Mouse (Mus musculus) embryonic facial prominence, embryonic 14.5 days (tissue): Measurements from ENCODE around the gene Csf3r. TPM values are rescaled to one million over a fixed set of nuclear protein-coding genes. Genes with fewer than 3 reads are reported as not detected.

Experiments used
- ATAC-seq: fragments of 200-750 bp; cut with Nextera tagmentation; 2 replicates; pipeline ENCODE4 v1.8.0; 2017; ENCODE audit warnings: low read depth, moderate number of reproducible peaks, moderate TSS enrichment
- DNase-seq: peaks from one replicate; pipeline ENCODE4 v3.0.0-alpha.2; 2015; ENCODE audit warnings: low spot score
- H3K27ac ChIP-seq: fragments of 300-500 bp; sonication (generic); replicated peaks from 2 replicates; pipeline ENCODE4 v1.5.1; 2014; ENCODE audit warnings: low read depth, mild to moderate bottlenecking, low read length, moderate library complexity
- H3K27me3 ChIP-seq: fragments of 300-500 bp; sonication (generic); replicated peaks from 2 replicates; pipeline ENCODE4 v1.6.1; 2014; ENCODE audit warnings: low read length; ENCODE audit not compliant: control insufficient read depth, insufficient read depth
- H3K36me3 ChIP-seq: fragments of 300-500 bp; sonication (generic); 2 replicates; pipeline ENCODE4 v1.6.1; 2014; ENCODE audit warnings: low read length, mixed read lengths; ENCODE audit not compliant: control insufficient read depth, insufficient read depth
- H3K4me1 ChIP-seq: fragments of 300-500 bp; sonication (generic); 2 replicates; pipeline ENCODE4 v1.6.1; 2014; ENCODE audit warnings: antibody characterized with exemption, low read length; ENCODE audit not compliant: control insufficient read depth, insufficient read depth
- H3K4me2 ChIP-seq: fragments of 300-500 bp; sonication (generic); 2 replicates; pipeline ENCODE4 v1.6.1; 2014; ENCODE audit warnings: low read depth, mild to moderate bottlenecking, low read length, moderate library complexity, mixed read lengths
- H3K4me3 ChIP-seq: fragments of 300-500 bp; sonication (generic); 2 replicates; pipeline ENCODE4 v1.5.1; 2014; ENCODE audit warnings: low read depth, mild to moderate bottlenecking, low read length
- H3K9ac ChIP-seq: fragments of 300-500 bp; sonication (generic); 2 replicates; pipeline ENCODE4 v1.6.1; 2014; ENCODE audit warnings: low read depth, mild to moderate bottlenecking, low read length, moderate library complexity, mixed read lengths
- H3K9me3 ChIP-seq: fragments of 300-500 bp; sonication (generic); 2 replicates; pipeline ENCODE4 v1.6.1; 2016; ENCODE audit warnings: low read length; ENCODE audit not compliant: control insufficient read depth
- WGBS: fragments of 180-500 bp; shearing (Covaris S2); extraction: QIAGEN DNeasy Blood & Tissue Kit; methylation state at CpG from one replicate; pipeline ENCODE4 v1.1.7; 2014; 5-methylcytosine and 5-hydroxymethylcytosine counted together
- polyA plus RNA-seq: library from polyadenylated mRNA; unstranded; fragments of >200 nt; fragmentation: Nextera tagmentation; extraction: Ambion mirVana; gene quantifications from 2 replicates; pipeline ENCODE4 v1.2.1, GENCODE M21; 2014

Gene Csf3r
- polyA plus RNA-seq, 1 experiment from 2014 or later: 0.51 TPM

DNA sequence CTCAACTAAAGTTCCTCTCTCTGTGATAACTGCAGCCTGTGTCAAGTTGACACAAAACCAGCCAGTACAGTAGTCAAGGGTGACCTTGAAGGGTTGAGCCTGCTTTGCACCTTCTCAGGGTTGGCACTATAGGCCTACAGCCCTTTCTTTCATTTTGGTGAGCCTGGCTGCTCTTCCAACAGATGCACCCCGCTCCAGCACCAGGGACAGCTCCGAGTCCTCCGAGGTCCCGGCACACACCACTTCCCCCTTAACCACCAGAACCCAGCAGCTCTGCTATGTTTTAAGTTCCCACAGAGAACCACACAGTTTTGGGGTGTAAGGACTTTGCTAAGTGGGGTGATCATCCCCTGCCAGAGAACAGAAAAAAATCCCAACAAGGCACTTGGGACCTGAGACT lies 27.8 kb upstream of the Csf3r start:
- Histone ChIP-seq H3K27me3 (no peaks in the 10 kb centered on the region), H3K9ac (no peak overlapping the region), H3K9me3 (peaks cover 12% of the 10 kb centered on the region; the same call in 1 of the 2 replicates), H3K36me3 (no peaks in the 10 kb centered on the region), H3K27ac (no peak overlapping the region), H3K4me3 (no peak overlapping the region), H3K4me2 (no peak overlapping the region), H3K4me1 (no peaks in the 10 kb centered on the region)
- whole genome bisulfite sequencing: 3% methylated on average over 4 of the region's 4 CpGs
- DNase-seq: peak; percentile 51
- ATAC-seq: no peak

DNA sequence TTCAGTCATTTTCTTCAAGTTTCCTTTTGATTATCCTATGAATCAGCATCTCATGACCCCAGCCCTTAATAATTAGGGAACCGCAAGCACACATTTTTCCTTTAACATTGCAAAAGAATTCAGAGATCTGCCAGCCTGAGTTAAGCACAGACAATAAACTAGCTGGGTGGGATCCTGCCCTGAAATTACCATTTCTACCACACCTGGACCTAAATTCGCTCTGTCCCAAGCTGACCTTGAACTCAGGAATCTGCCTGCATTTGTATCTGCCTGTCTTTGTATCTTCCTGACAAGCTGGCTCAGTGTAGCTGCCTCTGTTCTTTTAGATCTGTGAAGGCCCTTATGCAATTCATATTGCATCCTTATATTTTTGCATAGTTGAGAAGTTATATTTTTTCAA lies 26.5 kb upstream of the Csf3r start:
- Histone ChIP-seq H3K9ac (no peak overlapping the region), H3K27me3 (no peaks in the 10 kb centered on the region), H3K4me2 (no peak overlapping the region), H3K9me3 (peaks cover 12% of the 10 kb centered on the region; the same call in 1 of the 2 replicates), H3K36me3 (no peaks in the 10 kb centered on the region), H3K4me1 (no peaks in the 10 kb centered on the region), H3K27ac (no peak overlapping the region), H3K4me3 (no peak overlapping the region)
- WGBS: 89% methylated on average over 2 of the region's 2 CpGs
- DNase-seq (no peak), ATAC-seq (no peak)

DNA sequence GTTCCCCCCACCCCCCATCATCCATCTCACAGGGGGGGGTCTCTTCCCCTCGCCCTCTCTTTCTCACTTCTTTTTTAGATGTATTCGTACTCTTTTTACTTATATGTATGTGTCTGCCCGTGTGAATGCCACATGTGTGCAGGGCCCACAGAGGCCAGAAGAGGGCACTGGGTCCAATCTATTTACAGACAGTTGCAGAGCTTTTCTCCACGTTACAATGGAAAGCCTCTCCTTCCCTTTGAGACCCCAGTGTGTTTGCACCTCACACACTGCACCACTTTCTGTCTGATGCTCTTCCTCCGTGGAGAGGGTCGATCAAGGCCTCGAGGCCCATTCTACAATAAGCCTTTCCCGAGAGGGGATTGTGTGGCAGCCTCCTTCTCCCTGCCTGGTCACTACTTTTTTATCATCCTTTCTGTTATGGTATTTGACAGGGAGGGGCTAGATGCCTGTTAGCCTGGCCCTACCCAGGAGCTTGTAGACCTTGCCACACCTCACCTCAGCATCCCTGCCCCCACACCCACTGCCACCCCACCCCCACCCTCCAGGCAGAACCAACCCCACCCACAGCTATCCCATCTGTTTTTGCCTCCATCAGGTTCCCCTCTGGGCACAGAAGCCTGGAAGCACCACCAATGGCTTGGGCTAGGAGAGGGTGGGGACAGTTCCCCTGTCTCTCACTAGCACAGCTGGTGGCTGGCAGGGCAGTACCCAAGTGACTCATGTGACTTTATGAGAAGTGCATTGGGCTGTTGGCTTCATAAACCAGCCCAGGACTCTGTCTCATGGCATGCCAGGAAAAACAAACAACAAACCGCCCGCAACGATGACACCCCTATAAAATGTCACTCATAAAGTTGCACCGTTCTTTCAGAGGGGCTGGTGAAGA lies 22.8 kb upstream of the Csf3r start:
- no peaks in the 10 kb centered on the region for H3K36me3 ChIP-seq
- 87% methylated on average over 12 of the region's 12 CpGs for WGBS

DNA sequence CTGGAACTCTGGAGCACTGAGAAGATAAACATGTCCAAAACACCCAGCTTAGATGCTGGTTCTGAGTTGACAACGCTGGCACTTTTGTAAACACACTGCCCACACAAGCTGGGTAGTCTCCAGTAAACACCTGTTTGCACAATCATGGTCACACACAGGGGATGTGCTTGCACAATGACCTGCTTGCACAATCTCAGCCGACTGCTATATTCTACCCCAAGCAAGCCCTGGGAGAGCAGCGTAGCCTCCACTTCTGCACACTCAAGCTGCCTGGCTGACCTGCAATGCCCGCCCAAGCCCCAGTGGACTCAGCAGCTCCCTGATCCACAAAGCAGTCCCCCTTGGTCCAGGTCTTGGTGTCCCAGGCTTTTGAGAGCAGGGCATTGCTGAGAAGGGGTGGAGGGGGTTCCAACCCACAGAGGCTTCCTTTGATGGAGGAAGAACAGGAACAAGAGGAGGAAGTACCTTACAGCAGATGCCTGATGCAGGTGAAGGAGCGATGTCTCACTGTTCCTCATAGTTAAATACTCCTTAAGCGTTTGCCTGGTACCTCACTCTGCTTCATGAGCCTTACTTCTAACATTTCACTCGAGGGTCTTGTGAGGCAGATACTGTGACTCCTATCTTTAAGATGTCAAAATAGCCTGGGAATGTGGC lies 6.5 kb upstream of the Csf3r start:
- no peaks in the 10 kb centered on the region for H3K9me3 ChIP-seq
- WGBS: 82% methylated on average over 7 of the region's 7 CpGs
- H3K9ac ChIP-seq: no peak overlapping the region
- H3K4me2 ChIP-seq: no peak overlapping the region
- H3K4me3 ChIP-seq: no peak overlapping the region
- no peak for ATAC-seq
- no peak overlapping the region for H3K27ac ChIP-seq
- no peaks in the 10 kb centered on the region for H3K4me1 ChIP-seq
- DNase-seq: no peak
- no peaks in the 10 kb centered on the region for H3K36me3 ChIP-seq
- H3K27me3 ChIP-seq: no peaks in the 10 kb centered on the region

More for the DNA sequence above, 22.8 kb upstream of the Csf3r start:
- no peak for ATAC-seq
- H3K4me2 ChIP-seq: no peak overlapping the region
- no peak overlapping the region for H3K4me3 ChIP-seq
- no peak for DNase-seq
- H3K4me1 ChIP-seq: no peaks in the 10 kb centered on the region
- peaks cover 12% of the 10 kb centered on the region; the same call in 1 of the 2 replicates for H3K9me3 ChIP-seq
- H3K27ac ChIP-seq: no peak overlapping the region
- no peak overlapping the region for H3K9ac ChIP-seq
- H3K27me3 ChIP-seq: no peaks in the 10 kb centered on the region

DNA sequence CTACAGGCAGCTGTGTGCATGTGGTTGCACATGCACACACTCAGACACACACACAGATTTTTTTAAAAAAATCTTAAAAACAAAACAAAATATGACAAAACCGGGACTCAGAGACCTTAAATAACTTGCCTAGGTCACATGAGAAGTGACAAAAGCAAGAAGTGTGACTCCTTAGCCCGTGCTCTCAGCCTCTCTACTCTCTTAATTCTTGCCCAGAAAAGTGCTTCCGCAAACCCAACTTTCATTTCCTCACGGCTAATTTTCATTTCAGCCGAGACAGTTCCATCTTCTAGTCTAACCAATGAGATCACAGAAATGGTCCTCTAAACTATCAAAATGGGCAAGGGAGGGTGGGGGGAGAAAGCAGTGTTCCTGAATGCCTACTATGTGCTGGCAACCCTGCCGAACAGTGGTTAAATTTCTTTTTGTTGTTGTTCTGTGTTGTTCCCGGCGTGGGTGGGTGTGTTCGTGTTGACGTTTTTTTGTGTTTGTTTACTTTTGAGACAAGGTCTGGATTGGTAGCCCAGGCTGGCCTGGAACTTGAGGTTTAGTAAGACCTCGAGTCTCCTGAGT lies 5.3 kb upstream of the Csf3r start:
- ATAC-seq: no peak
- no peak for DNase-seq
- Histone ChIP-seq H3K4me2 (no peak overlapping the region), H3K36me3 (no peaks in the 10 kb centered on the region), H3K4me3 (no peak overlapping the region), H3K27me3 (no peaks in the 10 kb centered on the region), H3K27ac (no peak overlapping the region), H3K9ac (no peak overlapping the region), H3K9me3 (no peaks in the 10 kb centered on the region), H3K4me1 (no peaks in the 10 kb centered on the region)
- 76% methylated on average over 11 of the region's 11 CpGs for WGBS

DNA sequence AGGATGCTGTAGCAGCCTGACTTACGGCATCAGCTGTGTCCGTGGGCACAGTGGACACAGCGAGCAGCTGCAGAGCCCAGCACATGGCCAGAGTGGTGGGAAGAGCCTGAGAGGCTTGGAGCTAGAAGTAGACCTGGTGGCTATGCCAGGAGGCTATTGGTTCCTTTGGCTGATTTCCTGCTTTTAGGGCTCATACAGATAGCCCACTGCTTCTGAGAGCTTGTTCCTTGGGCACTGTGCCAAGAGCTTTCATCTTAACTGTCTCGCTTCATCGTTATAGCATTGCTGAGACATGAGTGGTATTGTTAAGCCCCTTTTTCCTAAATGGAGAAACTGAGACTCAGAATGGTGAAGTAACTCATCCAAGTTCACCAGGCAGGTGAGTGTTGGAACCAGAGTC lies 1.5 kb downstream of the Csf3r start:
- Histone ChIP-seq H3K4me3 (no peak overlapping the region), H3K9me3 (no peaks in the 10 kb centered on the region), H3K36me3 (no peaks in the 10 kb centered on the region), H3K4me2 (no peak overlapping the region), H3K4me1 (no peaks in the 10 kb centered on the region), H3K27ac (no peak overlapping the region), H3K9ac (no peak overlapping the region), H3K27me3 (no peaks in the 10 kb centered on the region)
- WGBS: 77% methylated on average over 5 of the region's 5 CpGs
- no peak for ATAC-seq
- DNase-seq: peak; percentile 9

DNA sequence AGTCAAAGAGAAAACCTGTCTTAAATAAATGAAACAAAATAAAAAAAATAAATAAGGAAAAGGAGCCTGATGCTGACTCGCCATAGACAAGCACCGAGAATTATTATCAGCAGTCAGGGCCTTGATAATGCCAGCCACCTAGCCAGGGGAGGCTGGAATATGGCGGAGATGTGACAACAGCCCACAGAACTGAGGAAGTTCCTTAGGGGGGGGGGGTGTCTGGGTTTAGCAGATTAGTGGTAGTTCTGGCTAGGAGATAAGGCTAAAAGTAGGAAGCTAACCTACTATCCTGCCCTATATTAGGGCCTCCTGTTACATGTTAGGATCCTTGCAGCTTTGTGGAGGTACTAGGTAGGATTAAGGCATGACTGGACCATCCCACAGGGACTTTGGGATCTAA lies 3.6 kb downstream of the Csf3r start:
- Histone ChIP-seq H3K36me3 (no peaks in the 10 kb centered on the region), H3K9ac (no peak overlapping the region), H3K9me3 (no peaks in the 10 kb centered on the region), H3K27ac (no peak overlapping the region), H3K4me2 (no peak overlapping the region), H3K4me1 (no peaks in the 10 kb centered on the region), H3K4me3 (no peak overlapping the region), H3K27me3 (no peaks in the 10 kb centered on the region)
- no peak for ATAC-seq
- 92% methylated on average over 3 of the region's 3 CpGs for WGBS
- no peak for DNase-seq

DNA sequence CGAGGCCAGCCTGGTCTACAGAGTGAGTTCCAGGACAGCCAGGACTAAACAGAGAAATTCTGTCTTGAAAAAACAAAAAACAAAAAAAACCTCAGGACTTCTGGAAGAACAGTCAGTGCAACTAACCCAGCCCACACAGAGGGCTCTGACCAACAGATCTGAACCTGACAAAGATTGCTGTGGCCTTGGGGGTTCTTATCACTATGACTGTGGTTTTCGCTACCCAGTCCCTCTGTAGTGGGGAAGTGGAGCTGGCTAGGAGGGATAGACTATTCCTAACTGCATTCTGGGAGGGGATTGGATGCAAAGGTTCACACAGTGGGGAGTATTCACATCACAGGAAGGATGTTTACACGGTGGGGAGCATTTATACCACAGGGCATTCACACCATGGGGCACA lies 4.7 kb downstream of the Csf3r start:
- Histone ChIP-seq H3K9ac (no peak overlapping the region), H3K4me1 (no peaks in the 10 kb centered on the region), H3K4me2 (no peak overlapping the region), H3K4me3 (no peak overlapping the region), H3K27ac (no peak overlapping the region), H3K9me3 (no peaks in the 10 kb centered on the region), H3K27me3 (no peaks in the 10 kb centered on the region), H3K36me3 (no peaks in the 10 kb centered on the region)
- WGBS: 67% methylated on average over 3 of the region's 3 CpGs
- ATAC-seq (no peak), DNase-seq (no peak)
